Mouse (Mus musculus) left cerebral cortex, postnatal 36 days (tissue): ENCODE measurements around the gene Smim14. TPM values are rescaled to one million over a fixed set of nuclear protein-coding genes. Genes with fewer than 3 reads are reported as not detected.
A peak's percentile ranks its signal among the peaks of the same experiment; 100 is the strongest.

Experiments used
- DNase-seq, 2 experiments: peaks; one replicate each; pipeline ENCODE4 v3.0.0; 2021 to 2022; ENCODE audit warnings: low spot score in 2 of 2, mixed read lengths in 1 of 2
- intact Hi-C: fragments of 180-260 bp; cut with DNase I; formaldehyde crosslinking; loops from one replicate; pipeline ENCODE4 v1.15.1; 2025
- total RNA-seq, 2 experiments: library from RNA; stranded (reverse); gene quantifications; 2 replicates each; pipeline ENCODE4 v1.2.3; 2021

Gene Smim14
- total RNA-seq, 2 experiments from 2014 or later: 166 to 170 TPM

- no peak for DNase-seq
- intact Hi-C loops: no loop called here
Observed at GRCm38 (mm10) chr5:65425251-65425650, 111.7 kb downstream of the Smim14 start.

GRCm38 (mm10) chr5:65424215-65424614 is 112.8 kb downstream of the Smim14 start:
- no peak for DNase-seq
- intact Hi-C loops: no loop called here

- no peak for DNase-seq
- intact Hi-C loops: no loop called here
Observed at GRCm38 (mm10) chr5:65422803-65423202, 114.2 kb downstream of the Smim14 start.

GRCm38 (mm10) chr5:65420822-65421221 is 116.2 kb downstream of the Smim14 start:
- DNase-seq: no peak
- intact Hi-C loops: no loop called here

GRCm38 (mm10) chr5:65419136-65419535 is 117.8 kb downstream of the Smim14 start:
- DNase-seq: no peak
- intact Hi-C loops: no loop called here

- no peak for DNase-seq
- intact Hi-C loops: no loop called here
Observed at GRCm38 (mm10) chr5:65415653-65416458, 121.1 kb downstream of the Smim14 start.

- DNase-seq: no peak
- intact Hi-C loops: no loop called here
Observed at GRCm38 (mm10) chr5:65407989-65408388, 129.0 kb downstream of the Smim14 start.

GRCm38 (mm10) chr5:65401251-65401994 is 135.6 kb downstream of the Smim14 start:
- DNase-seq: peak; percentile 69 to 77
- intact Hi-C loops: loop anchor here (5.0 kb wide), 1 partner anchor 296 kb away; the partner anchor contains the start of gene Pds5a

Other genes with a start within 250 kb of the Smim14 start
- gene Rfc1, start 201.5 kb downstream of the Smim14 start, total RNA-seq: 10 to 100 TPM; 23.9 to 25.8 TPM
- gene Klb, start 188.9 kb downstream of the Smim14 start, total RNA-seq: under 1 TPM; 0.30 to 0.59 TPM
- 100 to 1,000 TPM; 659 to 753 TPM for gene Rpl9, start 145.7 kb downstream of the Smim14 start, total RNA-seq
- 10 to 100 TPM; 34.6 to 35.4 TPM for gene Lias, start 145.7 kb downstream of the Smim14 start, total RNA-seq
- 10 to 100 TPM; 29.8 to 37.8 TPM for gene Ugdh, start 101.2 kb downstream of the Smim14 start, total RNA-seq
- not detected for gene Gm43552, start 44.4 kb downstream of the Smim14 start, total RNA-seq
- 100 to 1,000 TPM; 130 to 133 TPM for gene Ube2k, start within 50 bp of the Smim14 start, total RNA-seq
- gene Pds5a, start 161.1 kb upstream of the Smim14 start, total RNA-seq: 10 to 100 TPM; 64.7 to 83.6 TPM
- 10 to 100 TPM in 1 of 2 experiments, 1 to 10 TPM in 1; 4.4 to 12.0 TPM for gene N4bp2, start 226.3 kb upstream of the Smim14 start, total RNA-seq